Mouse (Mus musculus) urinary bladder, postnatal 10 days (tissue): ENCODE measurements around the gene Tfrc.
"Not testable (repeated sequence)": the region's sequence is repeated elsewhere in the genome, so short reads cannot be mapped to it uniquely, and the experiment has no call there.

Experiments used
- DNase-seq: peaks from one replicate; pipeline ENCODE4 v3.0.0; 2022; ENCODE audit warnings: low spot score

The Tfrc gene

DNA sequence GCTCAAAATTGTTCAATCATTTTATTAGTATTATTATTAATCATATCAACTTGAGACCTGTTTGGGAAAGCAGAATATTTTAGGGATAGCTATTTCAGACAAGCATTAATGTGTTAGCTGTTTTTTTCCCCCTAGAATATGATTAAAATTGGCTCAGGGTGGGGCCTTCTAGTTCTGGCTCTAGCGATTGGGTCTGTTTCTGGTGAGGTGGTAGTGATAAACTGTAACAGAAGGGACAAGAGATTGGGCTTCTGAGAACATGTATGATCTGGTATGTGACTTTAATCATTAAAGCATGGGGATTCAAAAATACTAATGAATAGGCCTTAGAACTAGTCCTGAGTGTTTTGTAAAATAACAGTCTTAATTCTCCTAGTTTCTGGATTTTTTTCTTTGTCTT lies 3.3 kb downstream of the Tfrc start:
- no peak for DNase-seq

GRCm38 (mm10) chr16:32613269-32613834 lies 4.6 kb downstream of the Tfrc start:
- DNase-seq, result no peak

GRCm38 (mm10) chr16:32614047-32614446 lies 5.3 kb downstream of the Tfrc start:
- DNase-seq, result no peak

GRCm38 (mm10) chr16:32618946-32619345 lies 10.2 kb downstream of the Tfrc start:
- DNase-seq, result no peak

GRCm38 (mm10) chr16:32628140-32628539 lies 19.4 kb downstream of the Tfrc start:
- no peak for DNase-seq

GRCm38 (mm10) chr16:32632328-32632824 lies 23.7 kb downstream of the Tfrc start:
- DNase-seq, result no peak

GRCm38 (mm10) chr16:32633486-32634012 lies 24.8 kb downstream of the Tfrc start:
- DNase-seq, result no peak

DNA sequence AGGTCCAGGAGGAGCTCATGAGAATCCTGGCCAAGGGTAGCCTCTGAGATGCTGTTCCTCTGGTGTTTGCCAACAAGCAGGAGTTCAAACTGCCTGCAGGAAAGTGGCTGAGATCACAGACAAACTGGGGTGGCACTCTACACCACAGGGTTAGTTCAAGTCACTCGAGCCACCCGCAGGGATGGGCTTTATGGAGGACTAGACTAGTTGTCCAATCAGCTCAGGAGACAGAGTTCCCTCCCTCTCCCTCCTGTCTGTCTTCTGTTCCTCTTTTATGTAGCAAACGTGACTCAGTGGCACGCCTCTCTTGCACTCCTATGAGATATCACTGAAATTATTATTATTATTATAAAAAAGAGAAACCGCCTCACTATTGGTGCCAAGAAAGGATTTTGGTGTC lies 25.5 kb downstream of the Tfrc start:
- no peak for DNase-seq

DNA sequence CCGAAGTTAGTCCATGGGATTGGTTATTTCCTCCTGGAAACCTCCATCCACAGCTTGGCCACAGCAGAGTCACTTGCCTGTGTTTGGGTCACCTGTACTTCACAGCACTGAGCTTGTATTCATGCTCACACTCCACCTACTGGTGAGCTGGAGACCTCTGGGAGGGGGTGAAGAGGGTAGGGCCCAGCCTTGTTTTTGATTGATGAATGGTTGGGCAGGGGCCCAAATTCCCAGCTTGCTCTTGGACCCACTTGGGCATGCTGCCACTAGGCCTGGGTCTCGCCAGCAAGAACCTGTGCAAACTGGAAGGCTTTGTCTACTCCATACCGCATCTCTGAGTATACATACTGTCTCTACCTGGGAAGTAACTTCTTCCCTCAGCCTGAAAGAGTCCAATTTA lies 26.6 kb downstream of the Tfrc start:
- DNase-seq, result no peak

DNA sequence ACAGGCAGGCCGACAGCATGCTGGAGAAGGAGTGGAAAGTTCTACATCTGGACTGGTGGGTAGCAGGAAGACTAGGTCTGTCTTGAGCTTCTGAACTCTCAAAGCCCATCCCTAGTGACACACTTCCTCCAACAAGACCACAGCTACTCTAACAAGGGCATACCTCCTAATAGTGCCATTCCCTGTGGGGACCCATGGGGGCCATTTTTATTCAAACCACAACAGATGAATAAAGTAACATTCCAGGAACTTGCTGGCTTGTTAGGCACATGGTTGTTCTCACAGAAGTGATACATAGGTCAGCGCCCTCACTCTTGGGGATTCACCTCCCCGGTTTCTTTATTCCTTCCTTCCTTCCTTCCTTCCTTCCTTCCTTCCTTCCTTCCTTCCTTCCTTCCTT lies 27.6 kb downstream of the Tfrc start:
- no peak for DNase-seq

GRCm38 (mm10) chr16:32636871-32637521 lies 28.3 kb downstream of the Tfrc start:
- no peak for DNase-seq

DNA sequence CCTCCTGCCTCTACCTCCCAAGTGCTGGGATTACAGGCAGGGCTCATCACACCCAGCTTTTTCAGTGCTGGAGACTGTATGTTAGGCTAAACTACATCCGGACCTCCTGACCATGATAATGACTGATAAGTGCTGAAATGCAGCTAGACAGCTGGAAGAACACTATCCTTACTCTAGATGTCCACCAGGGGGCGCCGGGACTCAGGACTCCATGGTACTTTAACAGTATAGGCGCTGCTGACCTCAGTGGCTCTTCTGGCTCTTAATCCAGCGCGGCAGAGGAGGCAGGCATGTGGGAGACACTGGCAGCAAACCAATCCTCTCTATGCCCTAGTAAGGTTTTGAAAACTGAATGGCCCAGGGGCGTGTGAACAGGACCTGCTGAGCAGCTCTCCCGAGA lies 29.8 kb downstream of the Tfrc start:
- no peak for DNase-seq

DNA sequence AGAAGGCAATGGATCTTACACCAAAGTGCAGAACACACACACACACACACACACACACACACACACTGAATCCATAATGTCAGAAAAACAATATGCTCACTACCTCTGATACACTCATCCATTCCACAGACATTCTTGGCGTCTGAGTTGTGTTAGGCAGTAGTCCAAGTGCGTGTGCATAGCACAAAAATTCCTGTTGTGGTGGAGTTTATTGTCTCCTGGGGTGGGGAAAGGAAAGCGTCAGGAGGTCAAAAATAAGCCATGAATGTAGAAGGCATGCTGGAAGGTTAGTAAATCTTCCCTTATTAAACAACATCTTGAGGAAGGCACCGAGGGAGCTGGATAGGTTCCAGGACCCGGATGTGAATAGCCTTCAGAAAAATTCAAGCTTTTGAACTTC lies 31.4 kb downstream of the Tfrc start:
- DNase-seq, result no peak

DNA sequence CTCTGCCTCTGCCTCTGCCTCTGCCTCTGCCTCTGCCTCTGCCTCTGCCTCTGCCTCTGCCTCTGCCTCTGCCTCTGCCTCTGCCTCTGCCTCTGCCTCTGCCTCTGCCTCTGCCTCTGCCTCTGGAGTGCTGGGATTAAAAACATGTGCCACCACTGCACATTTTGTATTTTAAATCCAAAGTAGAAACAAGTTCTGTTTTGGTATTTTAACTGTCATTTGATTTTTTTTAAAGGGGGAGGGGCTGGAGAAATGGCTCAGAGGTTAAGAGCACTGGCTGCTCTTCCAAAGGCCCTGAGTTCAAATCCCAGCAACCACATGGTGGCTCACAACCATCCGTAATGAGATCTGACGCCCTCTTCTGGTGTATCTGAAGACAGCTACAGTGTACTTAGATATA lies 32.0 kb downstream of the Tfrc start:
- DNase-seq, result not testable (repeated sequence)

DNA sequence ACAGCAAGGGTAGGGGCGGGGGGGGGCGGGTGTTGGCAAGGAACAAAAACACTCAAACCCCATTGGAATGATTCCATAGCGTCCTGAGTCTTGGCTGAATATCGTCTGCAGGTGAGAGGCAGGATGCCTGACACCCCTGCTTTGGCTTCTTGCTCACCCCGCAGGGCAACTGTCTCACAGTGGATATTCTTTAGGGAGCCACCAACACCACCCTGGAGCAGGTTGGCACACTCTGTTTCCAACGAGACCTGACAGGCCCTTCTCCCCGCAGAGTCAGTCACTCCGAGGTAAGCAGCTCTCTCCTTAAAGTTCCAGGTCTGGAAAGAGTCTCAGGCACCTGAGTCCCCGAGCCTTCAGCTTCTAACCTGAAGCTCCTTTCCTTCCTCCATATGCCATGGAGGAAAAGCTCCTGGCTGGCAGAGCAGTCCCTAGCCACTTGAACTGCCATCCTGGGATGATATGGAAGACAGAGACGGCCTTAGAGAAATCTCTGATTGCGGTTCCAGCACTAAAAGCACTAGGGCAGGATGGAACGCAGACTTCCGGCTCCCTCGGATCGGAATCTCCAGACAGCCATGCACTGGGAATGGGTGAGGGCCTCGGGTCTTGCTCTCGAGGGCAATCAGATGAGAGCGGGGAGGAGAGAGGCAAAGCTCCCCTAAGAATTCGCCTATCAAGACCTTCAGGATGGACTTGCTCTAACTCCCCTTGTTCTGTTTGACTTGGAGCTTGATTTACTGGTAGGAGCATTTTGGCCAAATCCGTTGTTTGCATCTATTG lies 32.9 kb downstream of the Tfrc start:
- DNase-seq, result no peak

GRCm38 (mm10) chr16:32642280-32642679 lies 33.6 kb downstream of the Tfrc start:
- DNase-seq, result no peak

GRCm38 (mm10) chr16:32643661-32644061 lies 34.9 kb downstream of the Tfrc start, which contains the start of gene Tnk2:
TSS of gene Tnk2 (plus strand) at chr16:32643874.
- DNase-seq, result no peak

DNA sequence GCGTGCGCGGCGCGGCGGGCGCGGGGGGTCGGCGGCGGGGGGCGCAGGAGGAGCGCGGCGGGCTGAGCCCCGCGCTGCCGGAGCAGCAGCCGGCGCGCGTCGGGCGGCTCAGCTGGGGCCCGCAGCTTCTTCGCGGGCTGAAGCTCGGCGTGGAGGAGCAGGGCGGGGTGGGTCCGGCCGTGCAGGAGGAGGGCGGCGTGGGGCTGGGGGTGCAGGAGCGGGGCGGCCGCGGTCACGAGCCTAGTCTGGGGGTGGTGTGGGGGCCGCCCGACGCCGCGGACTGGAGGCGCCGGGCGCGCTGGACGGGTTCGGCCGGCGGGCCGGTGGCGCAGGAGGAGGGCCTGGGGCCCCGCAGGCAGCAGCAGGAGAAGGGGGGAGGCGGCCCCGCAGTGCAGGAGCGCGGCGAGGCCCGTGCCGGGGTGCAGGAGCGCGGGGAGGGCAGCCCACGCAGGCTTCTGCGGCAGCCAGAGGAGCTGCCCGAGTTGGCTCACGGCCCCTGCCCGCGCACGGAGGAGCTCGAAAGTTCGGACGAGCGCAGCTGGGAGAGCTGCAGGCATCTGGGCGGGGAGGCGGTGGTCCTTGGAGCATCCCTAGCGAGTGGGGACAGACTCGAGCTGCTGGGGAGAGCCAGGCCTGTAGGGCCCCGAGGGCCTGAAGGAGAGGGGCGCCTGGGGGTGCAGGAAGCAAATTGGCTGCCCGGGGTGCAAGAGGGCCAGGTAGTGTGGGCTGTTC lies 35.5 kb downstream of the Tfrc start:
- no peak for DNase-seq

GRCm38 (mm10) chr16:32644801-32645170 lies 36.1 kb downstream of the Tfrc start:
- DNase-seq, result no peak

DNA sequence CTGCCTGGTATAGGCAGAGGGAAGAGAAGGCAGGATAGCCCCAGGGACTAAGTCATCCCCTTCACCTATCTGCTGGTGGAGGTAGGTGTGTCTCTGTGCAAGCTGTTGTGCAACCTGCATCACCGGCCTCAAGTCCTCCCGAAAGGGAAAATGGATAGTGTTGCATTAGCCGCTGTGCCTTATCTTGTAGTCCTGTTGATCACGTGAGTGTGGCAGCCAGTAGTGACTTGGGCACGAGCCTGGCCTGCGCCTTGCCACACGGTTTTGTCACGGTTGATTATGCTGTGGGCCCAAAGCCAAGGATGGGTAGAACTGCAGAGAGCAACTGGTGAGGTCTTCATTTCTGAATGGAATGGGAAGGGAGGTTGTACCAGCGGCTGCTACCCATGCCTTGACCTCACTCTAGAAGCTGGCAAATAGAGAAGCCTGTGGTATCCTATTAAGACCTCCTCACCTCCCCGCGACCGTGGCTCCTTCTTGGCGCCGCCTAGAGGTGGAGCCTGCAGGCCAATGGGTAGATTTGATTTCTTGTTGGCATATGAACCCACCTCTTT lies 36.7 kb downstream of the Tfrc start:
- no peak for DNase-seq

DNA sequence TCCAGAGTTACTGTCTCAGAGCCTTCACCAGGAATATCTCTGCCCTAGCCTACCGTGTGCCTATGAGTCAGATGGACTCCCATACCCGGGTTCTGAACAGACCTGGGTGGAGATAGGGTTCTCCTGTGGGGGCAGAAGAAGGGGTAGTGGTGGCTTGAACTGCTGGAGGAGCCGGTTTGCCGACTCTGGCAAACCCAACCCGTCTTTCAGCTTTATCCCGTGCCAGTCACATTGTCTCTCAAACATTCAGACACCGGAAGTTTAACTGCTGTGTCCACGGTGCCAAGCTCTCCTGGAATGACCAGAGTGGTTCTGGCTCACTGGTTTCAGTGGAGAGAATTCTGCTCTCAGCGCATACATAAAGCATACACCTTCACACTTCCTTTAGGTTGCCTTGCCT lies 37.3 kb downstream of the Tfrc start:
- DNase-seq, result no peak

- DNase-seq, result no peak
Measured at GRCm38 (mm10) chr16:32647712-32648111, 39.0 kb downstream of the Tfrc start.
